Mouse (Mus musculus) neural tube, embryonic 13.5 days (tissue): ENCODE results near the gene Chka. TPM values are rescaled to one million over a fixed set of nuclear protein-coding genes. Genes with fewer than 3 reads are reported as not detected.

Experiments
- ATAC-seq: fragments of 200-750 bp; cut with Nextera tagmentation; 2 replicates; pipeline ENCODE4 v1.8.0; 2017; ENCODE audit warnings: low read depth, mild to moderate bottlenecking, moderate TSS enrichment, moderate library complexity
- H3K27ac ChIP-seq: fragments of 300-500 bp; sonication (generic); replicated peaks from 2 replicates; pipeline ENCODE4 v1.5.1; 2015; ENCODE audit warnings: moderate library complexity, mild to moderate bottlenecking, inconsistent platforms
- H3K27me3 ChIP-seq: fragments of 300-500 bp; sonication (generic); 2 replicates; pipeline ENCODE4 v1.6.1; 2015; ENCODE audit warnings: mild to moderate bottlenecking, inconsistent platforms
- H3K36me3 ChIP-seq: fragments of 300-500 bp; sonication (generic); 2 replicates; pipeline ENCODE4 v1.6.1; 2015; ENCODE audit warnings: mild to moderate bottlenecking, inconsistent platforms
- H3K4me1 ChIP-seq: fragments of 300-500 bp; sonication (generic); replicated peaks from 2 replicates; pipeline ENCODE4 v1.6.1; 2015; ENCODE audit warnings: inconsistent platforms
- H3K4me2 ChIP-seq: fragments of 300-500 bp; sonication (generic); 2 replicates; pipeline ENCODE4 v1.6.1; 2015; ENCODE audit warnings: inconsistent platforms, mild to moderate bottlenecking, moderate library complexity
- H3K4me3 ChIP-seq: fragments of 300-500 bp; sonication (generic); 2 replicates; pipeline ENCODE4 v1.5.1; 2015; ENCODE audit warnings: mild to moderate bottlenecking, inconsistent platforms
- H3K9ac ChIP-seq: fragments of 300-500 bp; sonication (generic); 2 replicates; pipeline ENCODE4 v1.6.1; 2015; ENCODE audit warnings: moderate library complexity, mild to moderate bottlenecking, inconsistent platforms
- H3K9me3 ChIP-seq: fragments of 300-500 bp; sonication (generic); 2 replicates; pipeline ENCODE4 v1.6.1; 2016; ENCODE audit warnings: inconsistent platforms
- WGBS: fragments of 180-500 bp; shearing (Covaris S2); methylation state at CpG from one replicate; pipeline ENCODE4 v1.1.7; 2015; 5-methylcytosine and 5-hydroxymethylcytosine counted together
- polyA plus RNA-seq: library from polyadenylated mRNA; unstranded; fragments of >200 nt; fragmentation: Nextera tagmentation; extraction: Ambion mirVana; gene quantifications from 2 replicates; pipeline ENCODE4 v1.2.1, GENCODE M21; 2015

Gene Chka
- polyA plus RNA-seq, 1 experiment from 2014 or later, result 54.6 TPM

DNA sequence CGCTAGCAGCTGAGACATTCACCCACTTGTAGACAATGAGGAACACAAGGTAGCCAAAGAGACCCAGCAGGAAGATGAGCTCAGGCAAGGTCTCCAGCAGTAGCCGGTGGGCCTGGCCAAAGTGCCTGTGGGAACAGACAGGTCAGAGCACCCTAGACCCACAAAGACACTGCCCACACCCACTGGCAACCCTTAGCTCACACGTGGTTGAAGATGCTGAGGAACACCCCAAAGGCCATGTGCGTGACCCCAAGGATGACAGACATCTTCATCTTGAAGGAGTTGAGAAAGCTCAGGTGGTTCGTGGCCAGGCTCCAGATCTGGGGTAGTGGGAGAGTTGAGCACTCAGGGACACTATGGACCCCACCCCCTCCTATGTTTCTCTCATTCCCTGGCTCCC lies 46.0 kb downstream of the Chka start:
- no peaks in the 10 kb centered on the region for H3K27me3 ChIP-seq
- no peaks in the 10 kb centered on the region for H3K9me3 ChIP-seq
- H3K4me1 ChIP-seq, result peaks cover 22% of the 10 kb centered on the region
- ATAC-seq, result no peak
- no peak overlapping the region for H3K4me3 ChIP-seq
- peaks cover 46% of the 10 kb centered on the region for H3K36me3 ChIP-seq
- H3K27ac ChIP-seq, result no peak overlapping the region
- no peak overlapping the region for H3K4me2 ChIP-seq
- H3K9ac ChIP-seq, result no peak overlapping the region
- WGBS, result 92% methylated on average over 5 of the region's 5 CpGs

DNA sequence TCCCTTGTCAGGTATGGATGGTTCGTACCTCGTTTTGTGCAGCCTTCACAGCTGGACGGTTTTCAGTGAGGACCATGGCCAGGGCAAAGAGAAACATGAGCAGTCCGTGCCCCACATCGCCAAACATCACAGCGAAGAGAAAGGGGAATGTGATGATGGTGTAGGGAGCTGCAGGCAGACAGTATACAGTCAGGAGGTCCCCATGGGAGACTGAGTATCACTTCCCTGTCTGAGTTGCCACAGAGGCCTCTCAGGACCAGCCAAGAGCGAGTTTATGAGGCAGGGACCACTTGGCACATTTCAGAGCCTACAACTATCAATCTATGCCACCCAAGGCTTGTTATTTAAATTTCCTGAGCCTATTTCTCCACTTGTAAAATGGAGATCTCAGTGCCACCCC lies 47.4 kb downstream of the Chka start:
- Histone ChIP-seq H3K36me3 (peaks cover 32% of the 10 kb centered on the region), H3K9me3 (no peaks in the 10 kb centered on the region), H3K4me2 (no peak overlapping the region), H3K9ac (no peak overlapping the region), H3K27me3 (no peaks in the 10 kb centered on the region), H3K27ac (no peak overlapping the region), H3K4me3 (no peak overlapping the region), H3K4me1 (peaks cover 22% of the 10 kb centered on the region)
- 84% methylated on average over 7 of the region's 7 CpGs for WGBS
- ATAC-seq, result no peak

DNA sequence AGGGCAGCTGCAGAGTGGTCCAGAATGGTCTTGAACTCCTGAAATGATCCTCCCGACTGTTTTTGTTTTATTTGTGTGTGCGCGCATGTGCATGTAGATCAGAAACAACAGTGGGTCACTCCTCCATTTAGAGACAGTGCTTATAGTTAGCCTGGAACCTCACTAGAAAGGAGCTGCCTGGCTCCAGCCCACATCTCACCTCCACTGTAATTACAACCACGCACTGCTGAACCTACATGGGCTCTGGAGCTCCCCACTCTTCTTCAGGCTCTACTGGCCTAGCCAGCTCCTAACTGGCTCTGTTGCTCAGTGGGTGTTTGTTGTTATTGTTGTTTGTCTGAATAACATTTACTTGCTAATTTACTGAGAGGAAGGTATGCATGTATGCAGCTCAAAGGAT lies 48.0 kb downstream of the Chka start:
- no peak overlapping the region for H3K9ac ChIP-seq
- H3K36me3 ChIP-seq, result peaks cover 25% of the 10 kb centered on the region
- peaks cover 19% of the 10 kb centered on the region for H3K4me1 ChIP-seq
- 91% methylated on average over 4 of the region's 4 CpGs for WGBS
- H3K27ac ChIP-seq, result no peak overlapping the region
- no peaks in the 10 kb centered on the region for H3K27me3 ChIP-seq
- no peaks in the 10 kb centered on the region for H3K9me3 ChIP-seq
- no peak overlapping the region for H3K4me3 ChIP-seq
- no peak overlapping the region for H3K4me2 ChIP-seq
- ATAC-seq, result no peak

DNA sequence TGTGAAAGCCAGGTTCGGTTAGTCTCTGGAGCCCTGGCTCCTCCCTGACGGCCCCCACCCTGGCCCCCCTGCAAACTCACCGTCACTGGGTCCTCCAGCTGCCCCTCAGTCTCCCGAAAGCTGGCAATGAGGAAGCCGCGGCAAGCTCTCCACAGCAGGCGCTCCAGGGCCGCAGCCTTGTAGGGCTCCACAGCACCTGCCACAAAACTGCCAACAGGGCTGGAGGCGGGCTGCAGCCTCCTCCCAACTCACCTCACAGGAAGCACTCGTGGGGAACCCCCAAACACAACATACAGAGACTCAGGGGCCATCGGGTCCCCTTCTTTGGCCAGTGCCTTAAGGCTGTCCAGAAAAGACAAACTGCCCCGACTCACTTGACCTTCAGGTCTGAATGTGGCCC lies 51.4 kb downstream of the Chka start:
- peaks cover 31% of the 10 kb centered on the region for H3K4me1 ChIP-seq
- H3K9me3 ChIP-seq, result no peaks in the 10 kb centered on the region
- H3K4me2 ChIP-seq, result no peak overlapping the region
- no peak for ATAC-seq
- H3K9ac ChIP-seq, result no peak overlapping the region
- no peaks in the 10 kb centered on the region for H3K27me3 ChIP-seq
- 76% methylated on average over 12 of the region's 12 CpGs for WGBS
- H3K27ac ChIP-seq, result no peak overlapping the region
- H3K36me3 ChIP-seq, result peaks cover 8% of the 10 kb centered on the region; the same call in 1 of the 2 replicates
- no peak overlapping the region for H3K4me3 ChIP-seq

DNA sequence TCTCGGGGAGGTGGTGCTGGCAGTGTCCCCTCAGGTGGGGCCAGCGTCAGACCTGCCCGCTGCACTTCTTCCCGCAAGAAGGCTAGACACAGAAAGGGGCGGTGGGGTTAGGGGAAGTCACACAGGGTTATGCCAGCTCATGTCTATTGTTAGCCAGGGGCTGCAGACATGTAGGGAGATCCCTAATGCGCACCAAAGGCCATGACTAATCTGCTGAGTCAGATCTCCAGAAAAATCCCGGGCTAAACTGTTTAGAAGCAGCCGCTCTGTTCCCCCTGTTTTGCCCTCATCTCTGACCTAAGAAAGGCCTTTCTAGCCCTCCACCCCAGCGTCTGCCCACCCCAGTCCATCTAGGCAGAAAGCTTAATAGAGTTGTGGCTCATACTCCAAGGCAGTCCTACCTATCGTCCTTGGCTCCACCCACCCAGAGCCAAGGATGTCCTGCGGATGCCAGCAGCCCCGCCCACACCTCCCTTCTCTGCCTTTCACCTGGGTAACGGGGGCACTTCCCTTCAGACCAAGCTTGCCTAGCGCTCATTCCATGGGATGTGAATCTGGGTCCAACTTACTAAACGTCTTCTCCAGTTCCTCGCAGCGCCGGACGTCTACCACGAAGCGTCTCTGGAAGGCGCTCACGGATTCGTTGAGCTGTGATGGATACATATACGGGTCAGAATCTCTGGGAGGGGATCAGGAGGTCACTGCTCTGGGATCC lies 52.2 kb downstream of the Chka start:
- Histone ChIP-seq H3K4me1 (peaks cover 32% of the 10 kb centered on the region), H3K4me3 (no peak overlapping the region), H3K9me3 (no peaks in the 10 kb centered on the region), H3K27ac (no peak overlapping the region), H3K27me3 (no peaks in the 10 kb centered on the region), H3K9ac (0 out of 2 replicates have a peak overlapping the region, but pooled peaks have one; percentile 17), H3K36me3 (peaks cover 15% of the 10 kb centered on the region), H3K4me2 (no peak overlapping the region; the same call in 1 of the 2 replicates)
- 65% methylated on average over 25 of the region's 25 CpGs for WGBS
- ATAC-seq, result no peak

DNA sequence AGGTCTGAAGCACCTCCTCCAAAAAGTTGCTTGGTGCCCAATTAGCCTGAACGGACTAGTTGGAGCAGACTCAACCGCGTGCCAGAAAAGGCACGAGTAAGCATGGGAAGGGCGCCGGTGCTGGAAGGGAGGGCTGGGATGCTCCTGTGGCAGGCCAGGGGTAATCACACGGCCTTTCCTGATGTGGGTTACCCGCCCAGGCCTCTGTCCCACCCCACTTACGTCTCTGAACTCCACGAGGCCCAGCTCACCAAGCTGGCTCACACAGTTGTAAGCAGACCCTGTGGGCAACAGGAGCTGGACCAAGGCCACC lies 52.7 kb downstream of the Chka start:
- H3K9me3 ChIP-seq, result no peaks in the 10 kb centered on the region
- no peak overlapping the region for H3K4me3 ChIP-seq
- ATAC-seq, result no peak
- peak overlapping the region; percentile 64; the same call in 1 of the 2 replicates for H3K4me2 ChIP-seq
- peaks cover 20% of the 10 kb centered on the region for H3K36me3 ChIP-seq
- peaks cover 32% of the 10 kb centered on the region for H3K4me1 ChIP-seq
- 0 out of 2 replicates have a peak overlapping the region, but pooled peaks have one; percentile 17 for H3K9ac ChIP-seq
- no peak overlapping the region for H3K27ac ChIP-seq
- 63% methylated on average over 10 of the region's 10 CpGs for WGBS
- no peaks in the 10 kb centered on the region for H3K27me3 ChIP-seq

DNA sequence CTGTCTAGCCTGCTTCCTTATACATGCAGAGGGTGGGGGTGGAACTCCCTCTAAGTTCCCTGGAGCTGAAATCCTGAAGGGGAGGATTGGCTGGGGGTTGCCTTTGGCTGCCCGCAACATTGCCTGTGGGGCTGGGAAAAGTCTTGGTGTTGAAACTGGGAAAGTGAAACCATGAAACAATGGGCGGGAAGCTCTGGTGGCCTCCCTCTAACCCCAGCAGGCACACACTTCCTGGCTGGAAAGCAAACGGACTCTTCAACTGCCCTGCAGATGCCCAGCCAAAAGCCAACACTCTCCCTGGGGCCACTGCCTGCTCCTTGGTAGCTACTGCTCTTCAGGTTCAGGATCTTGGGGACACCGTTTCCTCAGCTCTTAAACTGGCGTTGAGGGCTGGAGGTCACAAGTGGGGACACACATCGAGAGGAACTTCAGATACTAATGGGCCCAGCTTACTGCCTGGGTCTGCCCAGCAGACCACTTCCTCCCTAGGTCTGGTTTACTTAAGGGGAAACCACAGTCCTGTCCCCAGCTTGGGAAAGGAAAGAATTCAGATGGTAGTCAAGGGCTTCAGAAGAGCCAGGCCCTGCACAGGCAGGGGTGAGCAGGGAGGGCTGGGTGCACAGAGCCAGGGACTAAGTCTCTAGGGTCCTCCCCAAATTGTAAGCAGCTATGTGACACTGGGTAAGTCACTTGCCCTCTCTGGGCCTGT lies 53.8 kb downstream of the Chka start:
- no peaks in the 10 kb centered on the region for H3K27me3 ChIP-seq
- H3K4me3 ChIP-seq, result peak overlapping the region; percentile 10; the same call in 1 of the 2 replicates
- H3K36me3 ChIP-seq, result peaks cover 31% of the 10 kb centered on the region
- peaks cover 32% of the 10 kb centered on the region for H3K4me1 ChIP-seq
- H3K27ac ChIP-seq, result peak overlapping the region; percentile 62; the same call in 1 of the 2 replicates
- no peaks in the 10 kb centered on the region for H3K9me3 ChIP-seq
- H3K4me2 ChIP-seq, result peak overlapping the region; percentile 64
- peak overlapping the region; percentile 63; the same call in 1 of the 2 replicates for H3K9ac ChIP-seq
- ATAC-seq, result no peak
- 62% methylated on average over 6 of the region's 6 CpGs for WGBS

DNA sequence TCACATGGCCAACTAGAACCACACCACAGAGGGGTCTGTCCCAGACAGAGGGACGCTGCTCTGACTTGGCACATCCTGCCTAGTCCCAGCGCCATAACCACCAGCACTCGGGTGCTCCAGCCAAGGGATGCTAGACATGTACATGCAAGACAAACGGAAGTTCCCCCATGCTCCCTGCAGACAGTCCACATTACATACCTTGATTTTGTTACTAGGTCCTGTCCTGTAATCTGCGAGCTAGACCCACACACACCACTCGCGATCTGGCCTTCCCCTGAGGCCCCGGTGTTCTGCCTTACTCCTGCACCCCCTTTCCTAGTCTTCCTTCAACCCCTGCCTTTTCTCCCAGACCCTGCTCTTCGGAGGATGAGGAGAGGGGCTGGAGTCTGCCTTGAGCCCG lies 54.8 kb downstream of the Chka start:
- Histone ChIP-seq H3K27me3 (no peaks in the 10 kb centered on the region), H3K27ac (no peak overlapping the region)
- ATAC-seq, result 0 out of 2 replicates have a peak, but pooled peaks have one; percentile 2

DNA sequence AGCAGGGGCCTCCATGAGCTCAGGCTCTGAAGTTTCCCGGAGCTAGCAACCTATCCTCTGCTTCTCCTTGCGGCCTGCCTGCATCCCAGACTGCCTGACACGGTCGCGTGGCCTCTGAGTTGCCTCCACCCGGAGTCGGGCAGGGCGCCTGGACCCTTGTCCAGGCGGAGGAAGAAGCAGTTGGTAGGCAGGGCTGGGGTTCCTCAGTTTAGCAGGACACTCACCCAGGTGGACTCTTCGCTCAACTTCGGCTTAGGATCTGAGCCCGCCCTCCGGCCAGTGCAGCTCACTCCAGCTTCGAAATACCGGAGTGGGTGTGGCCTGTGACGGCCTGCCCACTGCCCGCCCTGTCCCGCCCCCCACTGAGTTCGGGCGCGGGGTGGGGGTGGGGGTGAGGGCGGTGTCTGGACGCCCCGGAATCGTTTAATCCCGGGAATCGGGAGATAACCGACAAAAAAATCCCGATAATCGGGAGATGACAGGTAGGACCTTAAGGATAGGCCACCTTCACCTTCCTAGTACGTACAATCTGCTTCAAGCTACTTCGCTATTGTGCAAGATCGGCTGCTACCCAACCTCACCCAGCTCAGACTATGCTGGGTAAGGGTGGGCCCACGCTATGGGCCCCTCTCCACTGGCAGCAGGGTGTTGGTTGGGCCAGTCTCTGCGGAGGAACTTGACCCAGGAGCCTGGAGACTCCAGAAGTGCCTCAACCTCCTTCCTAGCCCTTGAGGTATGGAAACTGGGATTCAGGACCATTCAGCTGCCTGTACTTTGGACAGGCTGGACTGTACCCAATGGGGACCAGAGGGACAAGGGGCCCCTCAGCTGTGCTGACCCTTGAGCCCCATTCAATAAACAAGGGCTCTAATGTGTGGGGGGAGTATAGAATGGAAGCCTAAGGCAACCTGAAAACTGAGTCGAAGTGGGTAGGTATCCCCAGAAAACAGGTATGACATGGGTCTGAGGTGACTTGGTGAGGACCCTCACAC lies 55.5 kb downstream of the Chka start, which contains the start of gene Tcirg1:
Gene Tcirg1, minus strand, starts transcription at position 339 of the 992 bp plus-strand sequence.
- Histone ChIP-seq H3K27ac (no peak within 1 kb of the TSS), H3K4me2 (peak within 1 kb of the TSS; percentile 64), H3K9me3 (no peaks in the 10 kb centered on the region), H3K4me3 (peak within 1 kb of the TSS; percentile 44), H3K4me1 (peaks cover 44% of the 10 kb centered on the region), H3K36me3 (peaks cover 34% of the 10 kb centered on the region), H3K9ac (peak within 1 kb of the TSS; percentile 63), H3K27me3 (no peaks in the 10 kb centered on the region)
- peak; percentile 63 for ATAC-seq
- WGBS, result 7% methylated on average over 36 of the region's 36 CpGs

More for the DNA sequence above, 54.8 kb downstream of the Chka start:
- Histone ChIP-seq H3K4me2 (peak overlapping the region; percentile 64), H3K4me3 (peak overlapping the region; percentile 44), H3K9ac (peak overlapping the region; percentile 63), H3K36me3 (peaks cover 40% of the 10 kb centered on the region), H3K9me3 (no peaks in the 10 kb centered on the region), H3K4me1 (peaks cover 36% of the 10 kb centered on the region)
- 42% methylated on average over 10 of the region's 10 CpGs for WGBS

DNA sequence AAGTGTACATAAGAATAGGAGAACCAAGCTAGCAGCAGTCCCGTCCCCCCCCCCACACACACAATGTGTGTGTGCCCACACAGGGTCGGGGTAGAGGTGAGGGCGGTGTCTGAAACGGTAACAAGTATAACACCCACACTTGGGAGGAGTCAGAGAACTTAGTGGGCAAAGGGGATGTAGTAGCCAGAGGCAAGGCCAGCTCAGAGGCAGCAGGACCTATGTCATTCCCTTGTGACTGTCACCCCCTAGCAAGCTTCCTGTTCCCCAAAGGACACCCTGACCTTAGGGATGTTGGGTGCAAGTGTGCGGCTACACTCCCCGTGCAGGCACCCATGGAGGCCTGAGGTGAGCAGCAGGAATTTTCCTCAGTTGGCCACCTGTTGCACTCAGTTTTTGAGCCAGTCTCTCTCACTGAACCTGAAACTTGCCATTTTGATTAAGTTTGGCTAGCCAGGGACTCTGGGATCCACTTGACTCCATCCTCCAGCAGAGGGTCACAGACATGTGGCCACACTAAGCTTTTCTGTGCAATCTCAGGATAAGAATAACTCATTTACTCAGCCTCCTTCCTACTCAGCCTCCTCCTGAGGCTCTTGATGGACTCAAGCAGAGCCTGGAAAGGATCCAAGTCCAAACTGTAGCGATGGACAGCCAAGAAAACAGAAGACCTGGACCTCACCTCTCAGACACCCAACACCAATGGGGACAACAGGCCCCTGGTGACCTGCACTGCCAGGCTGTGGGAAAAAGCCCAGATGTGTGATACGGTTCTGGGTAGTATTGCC lies 56.5 kb downstream of the Chka start:
- no peak overlapping the region for H3K27ac ChIP-seq
- H3K4me1 ChIP-seq, result peaks cover 45% of the 10 kb centered on the region
- H3K27me3 ChIP-seq, result no peaks in the 10 kb centered on the region
- H3K4me2 ChIP-seq, result peak overlapping the region; percentile 64
- no peak overlapping the region for H3K9ac ChIP-seq
- peaks cover 32% of the 10 kb centered on the region for H3K36me3 ChIP-seq
- WGBS, result 82% methylated on average over 8 of the region's 8 CpGs
- no peaks in the 10 kb centered on the region for H3K9me3 ChIP-seq
- 0 out of 2 replicates have a peak overlapping the region, but pooled peaks have one; percentile 44 for H3K4me3 ChIP-seq
- no peak for ATAC-seq

DNA sequence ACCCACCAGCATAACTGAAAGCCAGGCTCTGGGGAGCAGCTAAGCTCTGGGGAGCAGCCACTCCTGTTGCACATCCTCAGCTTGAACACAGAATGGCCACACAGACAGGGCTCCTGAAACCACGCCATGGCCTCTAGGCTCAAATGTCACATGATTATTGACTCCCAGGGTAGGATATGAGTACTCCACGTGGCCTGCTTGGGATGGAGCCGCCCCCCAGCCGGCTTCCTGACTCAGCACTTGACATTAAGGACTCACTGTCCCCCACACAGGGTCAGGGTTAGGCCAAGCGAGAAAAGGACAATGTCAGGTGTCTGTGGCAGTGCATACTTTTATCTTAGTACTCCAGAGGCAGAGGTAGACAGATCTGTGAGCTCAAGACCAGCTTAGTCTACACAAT lies 58.6 kb downstream of the Chka start:
- no peak overlapping the region for H3K4me3 ChIP-seq
- WGBS, result 89% methylated on average over 5 of the region's 5 CpGs
- peaks cover 32% of the 10 kb centered on the region for H3K36me3 ChIP-seq
- H3K27me3 ChIP-seq, result no peaks in the 10 kb centered on the region
- peaks cover 51% of the 10 kb centered on the region for H3K4me1 ChIP-seq
- no peak for ATAC-seq
- H3K27ac ChIP-seq, result no peak overlapping the region
- H3K4me2 ChIP-seq, result no peak overlapping the region
- 0 out of 2 replicates have a peak overlapping the region, but pooled peaks have one; percentile 22 for H3K9ac ChIP-seq
- no peaks in the 10 kb centered on the region for H3K9me3 ChIP-seq
